Mouse (Mus musculus): ENCODE data around the gene Rai1.

- no peak for TF ChIP-seq CTCF (IDR thresholded peaks at IDR 0.05; ENCODE audit: borderline replicate concordance, control insufficient read depth, extremely low read depth, insufficient read depth, low read length, poor library complexity)
- TF ChIP-seq POLR2A (IDR thresholded peaks at IDR 0.05; ENCODE audit: control insufficient read depth, extremely low read depth, insufficient read depth, low read length, poor library complexity): no peak
Observed at GRCm38 (mm10) chr11:60233235-60233634, 128.4 kb downstream of the Rai1 start.

All from thymus, adult 2 months (tissue).